Mouse (Mus musculus) ES-E14 (cell line): ENCODE results near the gene C2cd2l. TPM values are rescaled to one million over a fixed set of nuclear protein-coding genes. Genes with fewer than 3 reads are reported as not detected.
"Not testable (repeated sequence)": the region's sequence is repeated elsewhere in the genome, so short reads cannot be mapped to it uniquely, and the experiment has no call there.

Experiments
- DNase-seq: peaks from one replicate; pipeline ENCODE4 v3.0.0-alpha.2; 2013; ENCODE audit warnings: low read depth, low spot score
- H3K27ac ChIP-seq: 2 replicates; pipeline ENCODE4 v1.5.1; 2012; ENCODE audit warnings: low read depth, mild to moderate bottlenecking, low read length, moderate library complexity, mixed read lengths; ENCODE audit not compliant: poor library complexity, insufficient read depth, severe bottlenecking
- H3K36me3 ChIP-seq: 2 replicates; pipeline ENCODE4 v1.6.1; 2012; ENCODE audit warnings: mild to moderate bottlenecking, low read length, moderate library complexity, mixed read lengths; ENCODE audit not compliant: control insufficient read depth, poor library complexity, insufficient read depth, severe bottlenecking
- H3K4me1 ChIP-seq, 2 experiments: fragments of 150-350 bp in 1 of 2; sonication (generic) in 1 of 2; 2 replicates each; pipeline ENCODE4 v1.6.1; 2012; ENCODE audit warnings: low read length in 2 of 2, mild to moderate bottlenecking in 1 of 2, mixed read lengths in 1 of 2; ENCODE audit not compliant: control insufficient read depth in 2 of 2, insufficient read depth in 2 of 2, poor library complexity in 1 of 2
- H3K4me3 ChIP-seq, 2 experiments: fragments of 150-350 bp in 1 of 2; sonication (generic) in 1 of 2; 2 replicates each; pipeline ENCODE4 v1.5.1; 2012; ENCODE audit warnings: low read length in 2 of 2, low read depth in 1 of 2, mild to moderate bottlenecking in 1 of 2, mixed read lengths in 1 of 2; ENCODE audit not compliant: insufficient read depth in 1 of 2, poor library complexity in 1 of 2, severe bottlenecking in 1 of 2
- H3K9ac ChIP-seq: 2 replicates; pipeline ENCODE4 v1.6.1; 2012; ENCODE audit warnings: low read depth, mild to moderate bottlenecking, low read length, mixed read lengths; ENCODE audit not compliant: poor library complexity, insufficient read depth, severe bottlenecking
- H3K9me3 ChIP-seq: fragments of 150-350 bp; sonication (generic); 2 replicates; pipeline ENCODE4 v1.6.1; 2012; ENCODE audit warnings: low read depth, mild to moderate bottlenecking, low read length; ENCODE audit not compliant: control insufficient read depth, insufficient read depth
- CHD2 ChIP-seq: IDR thresholded peaks from 2 replicates; pipeline ENCODE4 v1.6.1; 2014; ENCODE audit warnings: mild to moderate bottlenecking, low read depth, low read length, inconsistent platforms
- HCFC1 ChIP-seq: IDR thresholded peaks from 2 replicates; pipeline ENCODE4 v1.6.1; 2012; ENCODE audit warnings: low read length, inconsistent platforms, borderline replicate concordance; ENCODE audit not compliant: insufficient read depth
- MAFK ChIP-seq: IDR thresholded peaks from 2 replicates; pipeline ENCODE4 v1.6.1; 2014; ENCODE audit warnings: mild to moderate bottlenecking, low read depth, low read length, inconsistent platforms; ENCODE audit not compliant: insufficient read depth
- ZC3H11A ChIP-seq: IDR thresholded peaks from 2 replicates; pipeline ENCODE4 v1.6.1; 2012; ENCODE audit warnings: low read depth, mild to moderate bottlenecking, inconsistent platforms, low read length, borderline replicate concordance
- ZNF384 ChIP-seq: IDR thresholded peaks from 2 replicates; pipeline ENCODE4 v1.6.1; 2012; ENCODE audit warnings: low read depth, low read length, inconsistent platforms
- in situ Hi-C, 2 experiments: fragments of 600-800 bp; cut with MboI; formaldehyde crosslinking; loops; one replicate each; pipeline ENCODE4 v1.15.1; 2025; ENCODE audit warnings: low sequenced_read_pairs in 2 of 2, inconsistent platforms in 1 of 2; ENCODE audit not compliant: unreplicated experiment in 2 of 2
- total RNA-seq: library from RNA; depleted of rRNA; stranded (reverse); fragments of 300-350 nt; gene quantifications from 2 replicates; pipeline ENCODE4 v1.2.3, GENCODE M21; 2012

C2cd2l gene
- total RNA-seq, 1 experiment: 13.9 TPM

GRCm38 (mm10) chr9:44325032-44325767, 5.1 kb upstream of the C2cd2l start:
- 0 out of 2 replicates have a peak, but pooled peaks have one; percentile 1 for TF ChIP-seq ZNF384
- in situ Hi-C loops, H3K36me3 ChIP-seq, DNase-seq, H3K27ac ChIP-seq, H3K9ac ChIP-seq, H3K4me3 ChIP-seq, H3K4me1 ChIP-seq, H3K9me3 ChIP-seq: not testable (repeated sequence)

DNA sequence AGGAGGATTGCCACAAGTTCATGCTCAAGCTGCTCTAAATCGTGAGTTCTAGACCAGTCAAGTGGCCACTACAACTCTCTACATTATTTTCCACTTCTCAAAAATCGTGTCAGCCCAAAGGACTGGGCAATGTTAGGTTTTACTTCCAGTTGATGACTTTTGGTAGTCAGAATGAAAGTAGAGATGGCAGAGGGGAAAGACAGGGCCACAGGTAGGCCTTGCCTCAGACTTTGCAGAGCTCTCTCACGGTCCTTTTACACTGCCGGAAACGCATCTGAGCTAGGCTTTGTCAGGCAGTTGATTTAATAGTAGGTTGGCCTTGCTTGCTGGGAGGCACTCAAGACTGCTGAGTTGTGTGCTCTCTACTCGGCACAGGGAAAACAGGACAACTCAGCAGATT, 4.1 kb upstream of the C2cd2l start:
- DNase-seq: no peak
- no peaks in the 10 kb centered on the region for H3K9me3 ChIP-seq
- in situ Hi-C loops: no loop called here
- TF ChIP-seq ZNF384: no peak
- TF ChIP-seq CHD2: no peak
- no peak for TF ChIP-seq HCFC1
- TF ChIP-seq MAFK: no peak
- no peak for TF ChIP-seq ZC3H11A
- peaks cover 2% of the 10 kb centered on the region; the same call in 1 of the 2 replicates for H3K36me3 ChIP-seq
- H3K4me3 ChIP-seq: no peak overlapping the region
- peaks cover 2 to 3% of the 10 kb centered on the region in 2 experiments; a peak in 2 of 4 replicates for H3K4me1 ChIP-seq
- H3K9ac ChIP-seq: no peak overlapping the region
- H3K27ac ChIP-seq: no peak overlapping the region

GRCm38 (mm10) chr9:44323656-44324055, 3.6 kb upstream of the C2cd2l start:
- peak; percentile 82 for TF ChIP-seq ZNF384
- in situ Hi-C loops, H3K27ac ChIP-seq, H3K4me1 ChIP-seq, H3K9ac ChIP-seq, H3K9me3 ChIP-seq, DNase-seq, H3K36me3 ChIP-seq, H3K4me3 ChIP-seq: not testable (repeated sequence)

DNA sequence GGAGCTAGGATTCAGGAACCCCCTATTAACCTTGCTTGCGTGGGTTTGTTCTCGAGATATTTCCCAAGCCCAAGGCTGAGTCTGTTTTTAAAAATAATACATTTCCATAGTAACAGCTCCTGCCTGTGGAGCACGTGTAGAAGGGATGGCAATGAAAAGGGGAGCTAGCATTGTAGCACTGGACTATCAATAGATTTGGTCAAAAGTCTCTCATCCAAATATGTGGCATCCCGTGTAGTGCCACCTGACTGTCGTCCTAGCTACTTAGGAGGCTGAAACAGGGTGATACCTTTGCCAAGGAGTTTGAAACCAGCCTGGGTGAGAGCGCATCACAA, 681 bp upstream of the C2cd2l start:
- DNase-seq: no peak
- in situ Hi-C loops: no loop called here
- H3K9ac ChIP-seq: peak overlapping the region; percentile 37
- H3K4me1 ChIP-seq: peaks cover 0 to 3% of the 10 kb centered on the region in 2 experiments; a peak in 1 of 4 replicates
- H3K27ac ChIP-seq: no peak overlapping the region
- peak overlapping the region; percentile 39 to 41; a peak in 3 of 4 replicates for H3K4me3 ChIP-seq
- no peak for TF ChIP-seq CHD2
- TF ChIP-seq ZNF384: no peak
- TF ChIP-seq HCFC1: no peak
- TF ChIP-seq MAFK: no peak
- no peak for TF ChIP-seq ZC3H11A
- no peaks in the 10 kb centered on the region for H3K36me3 ChIP-seq
- H3K9me3 ChIP-seq: no peaks in the 10 kb centered on the region

GRCm38 (mm10) chr9:44319105-44319886, 789 bp downstream of the C2cd2l start:
- Histone ChIP-seq H3K4me3 (peak overlapping the region; percentile 88 to 91), H3K9ac (peak overlapping the region; percentile 78), H3K27ac (no peak overlapping the region), H3K9me3 (no peaks in the 10 kb centered on the region), H3K4me1 (peaks cover 0 to 3% of the 10 kb centered on the region in 2 experiments; a peak in 1 of 4 replicates), H3K36me3 (no peaks in the 10 kb centered on the region)
- in situ Hi-C loops: no loop called here
- DNase-seq: no peak
- TF ChIP-seq ZNF384 (no peak), ZC3H11A (no peak), MAFK (no peak), CHD2 (no peak), HCFC1 (no peak)
